Mouse (Mus musculus) erythroid progenitor cell, adult 5-6 weeks (primary cell): ENCODE measurements around the gene Reep1. TPM values are rescaled to one million over a fixed set of nuclear protein-coding genes. Genes with fewer than 3 reads are reported as not detected.
A peak's percentile ranks its signal among the peaks of the same experiment; 100 is the strongest.
"Not testable (repeated sequence)": the region's sequence is repeated elsewhere in the genome, so short reads cannot be mapped to it uniquely, and the experiment has no call there.

ENCODE experiments used
- ATAC-seq: replicated peaks from 2 replicates; pipeline ENCODE4 v1.8.0; 2016; ENCODE audit warnings: moderate number of reproducible peaks, mild to moderate bottlenecking, moderate TSS enrichment, inconsistent platforms; ENCODE audit not compliant: poor library complexity, low FRiP score, severe bottlenecking
- total RNA-seq, 2 experiments: library from RNA; stranded (forward) in 1 of 2; stranded (reverse) in 1 of 2; fragments of 150-400 nt in 1 of 2; fragments of 186-747, 209-891 nt in 1 of 2; gene quantifications; 2 replicates each; pipeline versions ENCODE4 v1.2.3 to v1.2.4; 2015 to 2017; ENCODE audit warnings: low replicate concordance in 2 of 2

Gene Reep1
- total RNA-seq, 2 experiments from 2014 or later: not detected

DNA sequence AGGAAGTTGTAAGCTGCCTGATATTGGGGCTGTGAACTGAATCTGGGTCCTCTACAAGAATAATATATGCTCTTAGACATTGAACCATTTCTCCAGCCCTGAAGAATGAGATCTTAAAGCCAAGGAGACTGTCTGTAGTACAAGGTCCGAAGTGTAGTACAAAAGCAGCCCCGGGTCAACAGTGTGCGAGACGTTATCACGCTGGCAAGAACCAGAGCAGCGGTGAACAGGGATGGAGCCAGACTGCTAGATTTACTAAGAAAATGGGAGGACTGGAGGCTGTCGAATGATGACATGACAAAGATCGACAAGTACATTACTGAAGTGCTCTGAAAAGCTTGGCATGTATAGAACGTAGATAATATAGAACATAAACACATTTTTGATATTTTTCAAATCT is 122.4 kb downstream of the Reep1 start:
- ATAC-seq: no peak

DNA sequence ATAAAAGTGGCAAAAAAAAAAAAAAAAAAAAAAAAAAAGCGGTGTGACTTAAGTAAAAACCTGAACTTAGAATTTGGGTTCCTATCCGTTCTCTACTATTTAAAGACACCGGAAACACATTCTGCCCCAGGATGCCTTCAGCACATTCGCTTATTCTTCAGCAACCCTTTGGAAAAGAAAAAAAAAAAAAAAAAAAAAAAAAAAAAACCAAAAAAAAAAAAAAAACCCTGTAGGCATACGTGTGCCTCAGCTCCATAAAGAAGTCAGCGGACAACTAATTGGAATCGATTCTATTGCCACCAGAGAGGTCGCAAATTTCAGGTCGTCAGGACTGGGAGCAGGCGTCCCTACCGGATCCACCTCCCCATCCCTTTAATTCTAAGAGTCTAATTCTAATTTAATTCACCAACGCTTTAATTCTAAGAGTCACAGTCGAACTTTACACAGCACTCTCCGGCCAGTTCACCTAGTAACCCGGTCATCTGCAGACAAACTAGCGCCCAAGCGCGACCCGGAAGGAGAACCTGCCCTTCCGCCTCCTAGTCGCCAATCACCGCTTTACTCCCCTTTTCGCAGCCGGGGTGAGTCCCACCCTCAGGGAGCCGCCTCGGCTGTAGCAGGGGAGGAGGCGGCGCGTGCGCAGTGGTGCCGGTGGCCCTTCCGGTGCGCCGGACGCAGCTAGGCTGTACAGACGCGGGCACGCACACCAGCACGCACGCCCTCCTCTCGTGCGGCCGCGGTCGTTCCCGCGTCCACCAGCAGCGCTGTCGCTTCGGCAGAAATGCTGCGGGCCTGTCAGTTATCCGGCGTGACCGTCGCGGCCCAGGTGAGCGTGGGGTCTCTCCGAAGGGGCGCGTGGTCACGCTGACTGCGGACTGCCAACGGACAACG is 123.6 kb downstream of the Reep1 start, which contains the start of gene Immt:
Immt (plus strand) TSS at position 642 of the 891 bp plus-strand sequence.
- peak; percentile 97 for ATAC-seq

DNA sequence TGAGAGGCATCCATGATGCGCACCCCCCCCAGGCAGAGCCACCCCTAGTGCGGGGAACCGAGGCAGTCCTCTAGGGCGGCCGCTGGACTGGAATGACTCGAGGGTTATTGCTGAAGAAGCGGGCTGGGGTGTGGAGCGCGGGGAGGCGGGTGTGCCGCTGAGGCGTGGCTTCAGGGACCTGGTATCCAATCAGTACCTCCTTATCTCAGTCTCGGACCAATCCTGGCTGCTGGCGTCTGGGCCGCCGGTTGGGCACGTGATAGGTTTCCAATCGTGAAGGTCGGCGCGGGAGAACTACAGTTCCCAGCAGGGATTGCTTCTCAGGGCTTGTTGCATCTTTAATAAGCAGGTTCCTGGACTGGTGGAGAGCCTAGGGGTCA is 124.2 kb downstream of the Reep1 start:
- peak; percentile 94 for ATAC-seq

DNA sequence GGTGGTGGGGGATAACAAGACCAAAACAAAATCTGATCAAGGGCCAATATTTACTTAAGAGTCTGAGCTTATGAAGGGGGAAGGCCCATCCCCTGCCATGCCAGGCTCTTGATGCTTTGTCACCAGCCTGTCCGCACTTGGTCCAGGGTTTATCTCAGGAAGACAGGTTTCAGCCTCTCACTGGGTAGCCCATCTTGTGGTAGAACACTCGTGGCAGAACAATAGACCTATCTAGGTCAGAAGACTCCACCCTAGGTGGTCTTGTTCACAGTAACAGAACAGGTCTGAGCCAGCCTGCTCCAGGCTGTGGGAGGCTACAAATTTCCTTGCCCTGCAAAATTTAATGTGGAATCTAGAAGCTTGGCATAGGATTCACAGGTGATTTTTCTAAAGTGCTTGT is 129.4 kb downstream of the Reep1 start:
- ATAC-seq: no peak

DNA sequence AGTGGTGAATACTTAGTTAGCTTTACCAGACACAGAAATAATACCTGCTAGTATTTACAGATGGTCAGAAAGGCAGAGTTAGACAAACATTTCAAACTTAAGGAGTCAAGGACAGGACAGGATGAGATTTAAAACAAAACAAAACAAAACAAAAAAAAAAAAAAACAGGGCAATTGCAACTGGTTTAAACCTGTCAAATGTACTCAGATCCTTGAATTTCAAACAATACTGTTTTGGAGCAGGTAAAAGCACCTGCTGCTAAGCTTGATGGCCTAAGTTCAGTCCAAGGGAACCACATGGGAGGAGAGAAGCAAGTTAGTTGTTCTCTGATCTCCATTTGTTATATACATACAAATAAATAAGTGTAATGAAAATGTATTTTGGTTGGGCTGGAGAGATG is 132.5 kb downstream of the Reep1 start:
- no peak for ATAC-seq

DNA sequence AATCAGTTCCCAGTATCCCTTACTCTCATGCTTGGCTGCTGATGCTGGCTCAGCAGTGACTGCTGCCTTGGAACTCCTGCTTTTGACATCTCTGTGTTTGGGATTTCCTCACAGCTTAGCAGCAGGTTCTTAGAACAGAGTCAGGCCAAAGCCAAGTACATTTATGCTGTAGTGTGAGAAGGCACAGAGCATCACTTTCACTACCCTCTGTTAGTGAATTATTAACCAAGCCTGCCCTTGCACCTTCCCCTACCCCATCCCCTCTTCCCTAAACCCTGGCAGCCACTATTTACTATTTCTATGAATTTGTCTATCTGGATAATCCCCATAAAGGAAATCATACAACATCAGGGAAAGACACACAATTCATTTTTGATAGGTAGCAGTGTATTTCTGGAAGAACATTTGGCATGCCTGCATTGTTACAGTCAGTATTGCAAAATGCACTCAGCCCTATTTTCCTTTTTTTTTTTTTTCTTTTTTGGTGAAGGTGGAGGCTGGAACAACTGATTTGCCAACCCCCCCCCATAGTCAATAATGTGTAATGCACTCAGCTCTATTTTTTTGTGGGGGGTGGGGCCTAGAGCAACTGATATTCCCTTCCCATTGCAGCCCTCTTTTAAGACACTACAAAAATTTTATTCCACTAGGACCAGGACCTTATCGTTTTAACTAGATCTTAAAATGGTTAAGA is 133.4 kb downstream of the Reep1 start:
- no peak for ATAC-seq

DNA sequence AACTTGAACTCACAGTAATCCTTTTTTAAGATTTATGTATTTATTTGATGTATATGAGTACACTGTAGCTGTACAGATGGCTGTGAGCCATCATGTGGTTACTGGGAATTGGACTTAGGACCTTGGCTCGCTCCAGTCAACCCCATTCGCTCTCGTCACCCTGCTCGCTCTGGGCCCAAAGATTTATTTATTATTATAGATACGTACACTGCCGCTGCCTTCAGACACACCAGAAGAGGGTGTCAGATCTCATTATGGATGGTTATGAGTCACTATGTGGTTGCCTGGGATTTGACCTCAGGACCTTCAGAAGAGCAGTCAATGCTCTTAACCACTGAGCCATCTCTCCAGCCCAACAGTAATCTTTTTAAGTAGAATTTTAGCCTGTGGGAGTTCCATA is 139.5 kb downstream of the Reep1 start:
- not testable (repeated sequence) for ATAC-seq

Other genes starting within 250 kb of the Reep1 start
- 2.2 and 10.5 TPM in 2 replicates for gene Rnf103, start 213.7 kb upstream of the Reep1 start, total RNA-seq (2015; ENCODE audit: low replicate concordance)
- 7.2 and 9.2 TPM in 2 replicates for gene Rnf103, start 213.7 kb upstream of the Reep1 start, total RNA-seq (2017; ENCODE audit: low replicate concordance)
- gene Chmp3, start 163.8 kb upstream of the Reep1 start, total RNA-seq (2015; ENCODE audit: low replicate concordance): 57.4 and 62.0 TPM in 2 replicates
- gene Chmp3, start 163.8 kb upstream of the Reep1 start, total RNA-seq (2017; ENCODE audit: low replicate concordance): 133 and 187 TPM in 2 replicates
- gene Kdm3a, start 74.6 kb upstream of the Reep1 start, total RNA-seq (2015; ENCODE audit: low replicate concordance): 40.2 and 46.9 TPM in 2 replicates
- gene Kdm3a, start 74.6 kb upstream of the Reep1 start, total RNA-seq (2017; ENCODE audit: low replicate concordance): 39.4 and 67.0 TPM in 2 replicates
- 5.8 and 5.9 TPM in 2 replicates for gene Mrpl35, start 119.4 kb downstream of the Reep1 start, total RNA-seq (2015; ENCODE audit: low replicate concordance)
- 8.0 and 17.9 TPM in 2 replicates for gene Mrpl35, start 119.4 kb downstream of the Reep1 start, total RNA-seq (2017; ENCODE audit: low replicate concordance)
- 72.1 and 78.4 TPM in 2 replicates for gene Immt, start 123.8 kb downstream of the Reep1 start, total RNA-seq (2015; ENCODE audit: low replicate concordance)
- gene Immt, start 123.8 kb downstream of the Reep1 start, total RNA-seq (2017; ENCODE audit: low replicate concordance): 79.6 and 98.6 TPM in 2 replicates
- 55.1 and 91.0 TPM in 2 replicates for gene Ptcd3, start 201.2 kb downstream of the Reep1 start, total RNA-seq (2015; ENCODE audit: low replicate concordance)
- gene Ptcd3, start 201.2 kb downstream of the Reep1 start, total RNA-seq (2017; ENCODE audit: low replicate concordance): 42.0 and 47.4 TPM in 2 replicates
- 7.9 and 21.4 TPM in 2 replicates for gene Polr1a, start 201.5 kb downstream of the Reep1 start, total RNA-seq (2015; ENCODE audit: low replicate concordance)
- gene Polr1a, start 201.5 kb downstream of the Reep1 start, total RNA-seq (2017; ENCODE audit: low replicate concordance): 5.9 and 6.7 TPM in 2 replicates